Mouse (Mus musculus) kidney, postnatal 0 days (tissue): Measurements from ENCODE around the gene Tbx10. TPM values are rescaled to one million over a fixed set of nuclear protein-coding genes. Genes with fewer than 3 reads are reported as not detected.
"Not testable (repeated sequence)": the region's sequence is repeated elsewhere in the genome, so short reads cannot be mapped to it uniquely, and the experiment has no call there.

Source experiments
- ATAC-seq: fragments of 200-750 bp; cut with Nextera tagmentation; replicated peaks from 2 replicates; pipeline ENCODE4 v1.8.0; 2017; ENCODE audit warnings: low read depth, moderate number of reproducible peaks, moderate TSS enrichment, moderate library complexity; ENCODE audit not compliant: low FRiP score
- DNase-seq: peaks from one replicate; pipeline ENCODE4 v3.0.0-alpha.2; 2016; ENCODE audit warnings: low spot score
- H3K27ac ChIP-seq: fragments of 300-500 bp; sonication (generic); 2 replicates; pipeline ENCODE4 v1.5.1; 2014; ENCODE audit warnings: mild to moderate bottlenecking
- H3K27me3 ChIP-seq: fragments of 300-500 bp; sonication (generic); 2 replicates; pipeline ENCODE4 v1.6.1; 2014; ENCODE audit warnings: low read length, mixed read lengths; ENCODE audit not compliant: insufficient read depth
- H3K36me3 ChIP-seq: fragments of 300-500 bp; sonication (generic); 2 replicates; pipeline ENCODE4 v1.6.1; 2014; ENCODE audit warnings: low read length, mixed read lengths; ENCODE audit not compliant: insufficient read depth
- H3K4me1 ChIP-seq: fragments of 300-500 bp; sonication (generic); replicated peaks from 2 replicates; pipeline ENCODE4 v1.6.1; 2014; ENCODE audit warnings: antibody characterized with exemption, low read length, mixed read lengths; ENCODE audit not compliant: insufficient read depth
- H3K4me2 ChIP-seq: fragments of 300-500 bp; sonication (generic); 2 replicates; pipeline ENCODE4 v1.6.1; 2014; ENCODE audit warnings: mild to moderate bottlenecking, low read length, moderate library complexity, mixed read lengths
- H3K4me3 ChIP-seq: fragments of 300-500 bp; sonication (generic); replicated peaks from 2 replicates; pipeline ENCODE4 v1.5.1; 2014; ENCODE audit warnings: low read depth, low read length
- H3K9ac ChIP-seq: fragments of 300-500 bp; sonication (generic); 2 replicates; pipeline ENCODE4 v1.6.1; 2014; ENCODE audit warnings: low read depth, low read length
- H3K9me3 ChIP-seq: fragments of 300-500 bp; sonication (generic); replicated peaks from 2 replicates; pipeline ENCODE4 v1.6.1; 2016; ENCODE audit warnings: low read length, inconsistent platforms, mixed read lengths
- CTCF ChIP-seq: IDR thresholded peaks from 2 replicates; pipeline ENCODE4 v1.5.1; 2016; ENCODE audit warnings: antibody characterized with exemption, low read depth, mild to moderate bottlenecking, moderate library complexity
- WGBS: fragments of 180-500 bp; shearing (Covaris S2); extraction: QIAGEN DNeasy Blood & Tissue Kit; methylation state at CpG from one replicate; pipeline ENCODE4 v1.1.7; 2014; 5-methylcytosine and 5-hydroxymethylcytosine counted together
- polyA plus RNA-seq: library from polyadenylated mRNA; unstranded; fragments of >200 nt; fragmentation: Nextera tagmentation; extraction: Ambion mirVana; gene quantifications from 2 replicates; pipeline ENCODE4 v1.2.1, GENCODE M21; 2015

Gene Tbx10
- polyA plus RNA-seq, 1 experiment from 2014 or later: 2.4 TPM

GRCm38 (mm10) chr19:4033298-4033697 is 40.7 kb downstream of the Tbx10 start:
- Histone ChIP-seq H3K9ac (no peak overlapping the region), H3K4me2 (no peak overlapping the region), H3K27ac (no peak overlapping the region), H3K4me1 (0 out of 2 replicates have a peak, but pooled peaks cover 4% of the 10 kb centered on the region), H3K4me3 (no peak overlapping the region), H3K9me3 (no peaks in the 10 kb centered on the region), H3K27me3 (no peaks in the 10 kb centered on the region), H3K36me3 (no peaks in the 10 kb centered on the region)
- no peak for ATAC-seq
- TF ChIP-seq CTCF: no peak
- no peak for DNase-seq
- 51% methylated on average over 3 of the region's 3 CpGs for WGBS

GRCm38 (mm10) chr19:4033742-4034141 is 41.2 kb downstream of the Tbx10 start:
- no peak overlapping the region for H3K27ac ChIP-seq
- no peak overlapping the region for H3K9ac ChIP-seq
- WGBS: 66% methylated on average over 5 of the region's 5 CpGs
- H3K4me3 ChIP-seq: no peak overlapping the region
- H3K36me3 ChIP-seq: no peaks in the 10 kb centered on the region
- ATAC-seq (no peak), DNase-seq (no peak)
- H3K9me3 ChIP-seq: no peaks in the 10 kb centered on the region
- no peak overlapping the region for H3K4me2 ChIP-seq
- no peak for TF ChIP-seq CTCF
- H3K4me1 ChIP-seq: 0 out of 2 replicates have a peak, but pooled peaks cover 4% of the 10 kb centered on the region
- H3K27me3 ChIP-seq: no peaks in the 10 kb centered on the region

- H3K9ac ChIP-seq: no peak overlapping the region
- H3K4me2 ChIP-seq: peak overlapping the region; percentile 19; the same call in 1 of the 2 replicates
- WGBS: 55% methylated on average over 12 of the region's 12 CpGs
- H3K4me3 ChIP-seq: no peak overlapping the region
- no peak overlapping the region for H3K27ac ChIP-seq
- no peaks in the 10 kb centered on the region for H3K9me3 ChIP-seq
- no peaks in the 10 kb centered on the region for H3K36me3 ChIP-seq
- no peak for DNase-seq
- no peak for TF ChIP-seq CTCF
- ATAC-seq: 0 out of 2 replicates have a peak, but pooled peaks have one; percentile 46
- 0 out of 2 replicates have a peak, but pooled peaks cover 4% of the 10 kb centered on the region for H3K4me1 ChIP-seq
- no peaks in the 10 kb centered on the region for H3K27me3 ChIP-seq
These were observed 43.9 kb downstream of the Tbx10 start for GRCm38 (mm10) chr19:4036327-4037045.

GRCm38 (mm10) chr19:4037154-4037787 is 44.7 kb downstream of the Tbx10 start:
- H3K4me3 ChIP-seq: peak overlapping the region; percentile 47
- H3K4me2 ChIP-seq: peak overlapping the region; percentile 63
- DNase-seq, H3K36me3 ChIP-seq, H3K4me1 ChIP-seq, H3K9me3 ChIP-seq, H3K27me3 ChIP-seq: not testable (repeated sequence)
- 16% methylated on average over 7 of the region's 8 CpGs for WGBS
- H3K27ac ChIP-seq: peak overlapping the region; percentile 62
- ATAC-seq: 0 out of 2 replicates have a peak, but pooled peaks have one; percentile 19
- H3K9ac ChIP-seq: peak overlapping the region; percentile 70

- no peaks in the 10 kb centered on the region for H3K27me3 ChIP-seq
- no peaks in the 10 kb centered on the region for H3K36me3 ChIP-seq
- TF ChIP-seq CTCF: peak; percentile 54
- ATAC-seq: peak; percentile 58; the same call in 1 of the 2 replicates
- no peaks in the 10 kb centered on the region for H3K9me3 ChIP-seq
- peak within 1 kb of the TSS; percentile 63 for H3K4me2 ChIP-seq
- H3K27ac ChIP-seq: peak within 1 kb of the TSS; percentile 62
- peak; percentile 90 for DNase-seq
- peak within 1 kb of the TSS; percentile 47 for H3K4me3 ChIP-seq
- peak within 1 kb of the TSS; percentile 70 for H3K9ac ChIP-seq
- H3K4me1 ChIP-seq: 0 out of 2 replicates have a peak, but pooled peaks cover 4% of the 10 kb centered on the region
- 0% methylated on average over 26 of the region's 26 CpGs for WGBS
These were observed 45.3 kb downstream of the Tbx10 start, which contains the start of gene Gstp1 for GRCm38 (mm10) chr19:4037788-4038232. TSS of gene Gstp1 (minus strand) at chr19:4037985.

GRCm38 (mm10) chr19:4040941-4041340 is 48.4 kb downstream of the Tbx10 start:
- not testable (repeated sequence) for H3K36me3 ChIP-seq, H3K27ac ChIP-seq, H3K4me2 ChIP-seq, H3K9ac ChIP-seq, H3K27me3 ChIP-seq, H3K4me3 ChIP-seq, H3K4me1 ChIP-seq, DNase-seq, ATAC-seq, H3K9me3 ChIP-seq
- WGBS: 78% methylated on average over 5 of the region's 5 CpGs

- H3K4me1 ChIP-seq, H3K27ac ChIP-seq, H3K4me2 ChIP-seq, DNase-seq, ATAC-seq, H3K27me3 ChIP-seq, H3K9me3 ChIP-seq, H3K36me3 ChIP-seq, H3K4me3 ChIP-seq, H3K9ac ChIP-seq: not testable (repeated sequence)
- 89% methylated on average over 3 of the region's 4 CpGs for WGBS
These were observed 48.9 kb downstream of the Tbx10 start for GRCm38 (mm10) chr19:4041500-4041899.
